Mouse (Mus musculus) cerebellum, adult 11 months (tissue): ENCODE results near the gene Tsga10.
"Not testable (repeated sequence)": the region's sequence is repeated elsewhere in the genome, so short reads cannot be mapped to it uniquely, and the experiment has no call there.

ENCODE experiments used
- DNase-seq: peaks from one replicate; pipeline ENCODE4 v3.0.0; 2022

The Tsga10 gene

GRCm38 (mm10) chr1:37718516-37718915 is 147.7 kb downstream of the Tsga10 start:
- no peak for DNase-seq

GRCm38 (mm10) chr1:37717415-37718195 is 148.6 kb downstream of the Tsga10 start:
- DNase-seq, result no peak

- not testable (repeated sequence) for DNase-seq
Measured at GRCm38 (mm10) chr1:37712357-37712737, 153.9 kb downstream of the Tsga10 start.

- DNase-seq, result no peak
Measured at GRCm38 (mm10) chr1:37711596-37712356, 154.5 kb downstream of the Tsga10 start.

GRCm38 (mm10) chr1:37711082-37711481 is 155.1 kb downstream of the Tsga10 start:
- DNase-seq, result no peak

GRCm38 (mm10) chr1:37709736-37710135 is 156.5 kb downstream of the Tsga10 start:
- no peak for DNase-seq

- no peak for DNase-seq
Measured at GRCm38 (mm10) chr1:37708270-37708955, 157.8 kb downstream of the Tsga10 start.
